Mouse (Mus musculus) heart, embryonic 13.5 days (tissue): ENCODE results near the gene Bcl7c. TPM values are rescaled to one million over a fixed set of nuclear protein-coding genes. Genes with fewer than 3 reads are reported as not detected.

ENCODE experiments used
- ATAC-seq: fragments of 200-750 bp; cut with Nextera tagmentation; 2 replicates; pipeline ENCODE4 v1.8.0; 2017; ENCODE audit warnings: moderate TSS enrichment; ENCODE audit not compliant: insufficient number of reproducible peaks, low FRiP score, low TSS enrichment; ENCODE audit errors: extremely low read depth
- H3K27ac ChIP-seq: fragments of 300-500 bp; sonication (generic); replicated peaks from 2 replicates; pipeline ENCODE4 v1.5.1; 2015; ENCODE audit warnings: moderate library complexity, mild to moderate bottlenecking, inconsistent platforms
- H3K27me3 ChIP-seq: fragments of 300-500 bp; sonication (generic); replicated peaks from 2 replicates; pipeline ENCODE4 v1.6.1; 2015; ENCODE audit warnings: mild to moderate bottlenecking, inconsistent platforms
- H3K36me3 ChIP-seq: fragments of 300-500 bp; sonication (generic); 2 replicates; pipeline ENCODE4 v1.6.1; 2015; ENCODE audit warnings: mild to moderate bottlenecking, inconsistent platforms
- H3K4me1 ChIP-seq: fragments of 300-500 bp; sonication (generic); 2 replicates; pipeline ENCODE4 v1.6.1; 2015; ENCODE audit warnings: inconsistent platforms
- H3K4me2 ChIP-seq: fragments of 300-500 bp; sonication (generic); 2 replicates; pipeline ENCODE4 v1.6.1; 2015; ENCODE audit warnings: inconsistent platforms, mild to moderate bottlenecking, moderate library complexity
- H3K4me3 ChIP-seq: fragments of 300-500 bp; sonication (generic); 2 replicates; pipeline ENCODE4 v1.5.1; 2015; ENCODE audit warnings: moderate library complexity, mild to moderate bottlenecking, inconsistent platforms
- H3K9ac ChIP-seq: fragments of 300-500 bp; sonication (generic); 2 replicates; pipeline ENCODE4 v1.6.1; 2015; ENCODE audit warnings: inconsistent platforms, mild to moderate bottlenecking, moderate library complexity
- H3K9me3 ChIP-seq: fragments of 300-500 bp; sonication (generic); 2 replicates; pipeline ENCODE4 v1.6.1; 2016; ENCODE audit warnings: inconsistent platforms
- WGBS: fragments of 180-500 bp; shearing (Covaris S2); methylation state at CpG from one replicate; pipeline ENCODE4 v1.1.7; 2015; ENCODE audit warnings: mixed read lengths; 5-methylcytosine and 5-hydroxymethylcytosine counted together
- microRNA counts: library from miRNA; unstranded; fragments of <30 nt; microRNA quantifications from one replicate; lab custom pipeline; 2016
- microRNA-seq: library from miRNA; unstranded; fragments of <30 nt; microRNA quantifications from one replicate; pipeline ENCODE4, GENCODE M21; 2016
- polyA plus RNA-seq: library from polyadenylated mRNA; unstranded; fragments of >200 nt; fragmentation: Nextera tagmentation; extraction: Ambion mirVana; gene quantifications from 2 replicates; pipeline ENCODE4 v1.2.1, GENCODE M21; 2015

Bcl7c gene
- polyA plus RNA-seq, 1 experiment from 2014 or later: 30.7 TPM

GRCm38 (mm10) chr7:127614511-127614890 is 94.2 kb downstream of the Bcl7c start:
- ATAC-seq: peak; percentile 44
- peaks cover 23% of the 10 kb centered on the region for H3K4me1 ChIP-seq
- peak overlapping the region; percentile 99 for H3K9ac ChIP-seq
- peak overlapping the region; percentile 77 for H3K4me2 ChIP-seq
- peaks cover 42% of the 10 kb centered on the region for H3K36me3 ChIP-seq
- no peaks in the 10 kb centered on the region for H3K27me3 ChIP-seq
- peak overlapping the region; percentile 89 for H3K4me3 ChIP-seq
- under 1% methylated on average over 36 of the region's 44 CpGs for WGBS
- H3K27ac ChIP-seq: peak overlapping the region; percentile 89
- H3K9me3 ChIP-seq: peaks cover 27% of the 10 kb centered on the region

- H3K27me3 ChIP-seq: no peaks in the 10 kb centered on the region
- no peak for ATAC-seq
- peaks cover 23% of the 10 kb centered on the region for H3K4me1 ChIP-seq
- peak overlapping the region; percentile 89 for H3K27ac ChIP-seq
- peak overlapping the region; percentile 89 for H3K4me3 ChIP-seq
- peaks cover 27% of the 10 kb centered on the region for H3K9me3 ChIP-seq
- H3K36me3 ChIP-seq: peaks cover 47% of the 10 kb centered on the region
- 24% methylated on average over 8 of the region's 8 CpGs for WGBS
- peak overlapping the region; percentile 77 for H3K4me2 ChIP-seq
- peak overlapping the region; percentile 99 for H3K9ac ChIP-seq
These were observed 94.6 kb downstream of the Bcl7c start for GRCm38 (mm10) chr7:127614091-127614490.

- Histone ChIP-seq H3K27ac (no peak overlapping the region), H3K4me2 (peak overlapping the region; percentile 77), H3K4me1 (peaks cover 23% of the 10 kb centered on the region), H3K4me3 (peak overlapping the region; percentile 89), H3K9ac (peak overlapping the region; percentile 99), H3K9me3 (peaks cover 27% of the 10 kb centered on the region), H3K27me3 (no peaks in the 10 kb centered on the region), H3K36me3 (peaks cover 52% of the 10 kb centered on the region)
- 86% methylated on average over 8 of the region's 8 CpGs for WGBS
- no peak for ATAC-seq
These were observed 95.2 kb downstream of the Bcl7c start for GRCm38 (mm10) chr7:127613501-127613900.

- Histone ChIP-seq H3K4me2 (no peak overlapping the region), H3K4me3 (no peak overlapping the region), H3K4me1 (peaks cover 23% of the 10 kb centered on the region), H3K27ac (no peak overlapping the region), H3K9me3 (peaks cover 27% of the 10 kb centered on the region), H3K27me3 (no peaks in the 10 kb centered on the region), H3K9ac (no peak overlapping the region), H3K36me3 (peaks cover 72% of the 10 kb centered on the region)
- ATAC-seq: no peak
- 93% methylated on average over 26 of the region's 26 CpGs for WGBS
These were observed 97.2 kb downstream of the Bcl7c start for GRCm38 (mm10) chr7:127611561-127611960.

MicroRNA genes within 50 kb of the gene (microRNA counts, 519-probe panel; counts per million panel counts)
- microRNA mmu-miR-762 (lab: Ali Mortazavi, UCI): 209 counts per million, percentile 61 among the panel's probes with 10 or more counts

Small RNAs within 50 kb of the gene (microRNA-seq; reads per million reads assigned to microRNA genes)
- not detected for gene Mir762

Other genes starting within 250 kb of the Bcl7c start
- gene Prr14, start 249.3 kb downstream of the Bcl7c start, polyA plus RNA-seq: 27.3 and 27.7 TPM in 2 replicates
- gene Fbrs, start 229.7 kb downstream of the Bcl7c start, polyA plus RNA-seq: 7.3 and 7.7 TPM in 2 replicates
- gene Srcap, start 196.9 kb downstream of the Bcl7c start, polyA plus RNA-seq: 30.9 and 33.1 TPM in 2 replicates
- gene Gm42715, start 189.3 kb downstream of the Bcl7c start, polyA plus RNA-seq: 9.4 TPM in 2 replicates
- gene Tmem265, start 147.5 kb downstream of the Bcl7c start, polyA plus RNA-seq: 0.47 and 3.5 TPM in 2 replicates
- 30.2 and 34.3 TPM in 2 replicates for gene Phkg2, start 135.6 kb downstream of the Bcl7c start, polyA plus RNA-seq
- 7.8 and 8.4 TPM in 2 replicates for gene Ccdc189, start 120.3 kb downstream of the Bcl7c start, polyA plus RNA-seq
- gene Rnf40, start 120.2 kb downstream of the Bcl7c start, polyA plus RNA-seq: 25.7 and 26.9 TPM in 2 replicates
- 8.4 and 9.5 TPM in 2 replicates for gene Zfp629, start 93.1 kb downstream of the Bcl7c start, polyA plus RNA-seq
- 4.6 TPM in 2 replicates for gene Ctf1, start 3.8 kb upstream of the Bcl7c start, polyA plus RNA-seq
- 0.08 TPM in 1 of 2 replicates, not detected in the other for gene Ctf2, start 23.2 kb upstream of the Bcl7c start, polyA plus RNA-seq
- gene Fbxl19, start 35.6 kb upstream of the Bcl7c start, polyA plus RNA-seq: 1.8 and 3.0 TPM in 2 replicates
- gene Orai3, start 60.9 kb upstream of the Bcl7c start, polyA plus RNA-seq: 15.8 and 15.9 TPM in 2 replicates
- gene Setd1a, start 67.7 kb upstream of the Bcl7c start, polyA plus RNA-seq: 12.6 and 17.0 TPM in 2 replicates
- gene Gm49388, start 76.7 kb upstream of the Bcl7c start, polyA plus RNA-seq: not detected in 2 replicates
- gene Hsd3b7, start 91.7 kb upstream of the Bcl7c start, polyA plus RNA-seq: 19.5 and 21.6 TPM in 2 replicates
- gene Stx4a, start 115.4 kb upstream of the Bcl7c start, polyA plus RNA-seq: 39.2 and 48.9 TPM in 2 replicates
- gene Stx1b, start 115.6 kb upstream of the Bcl7c start, polyA plus RNA-seq: 1.1 and 1.7 TPM in 2 replicates
- gene Zfp646, start 167.3 kb upstream of the Bcl7c start, polyA plus RNA-seq: 5.6 and 6.6 TPM in 2 replicates
- gene Zfp668, start 167.9 kb upstream of the Bcl7c start, polyA plus RNA-seq: 9.7 and 10.4 TPM in 2 replicates
- gene Prss53, start 182.0 kb upstream of the Bcl7c start, polyA plus RNA-seq: 1.4 and 1.5 TPM in 2 replicates
- not detected in 2 replicates for gene Gm21974, start 186.5 kb upstream of the Bcl7c start, polyA plus RNA-seq
- 109 and 120 TPM in 2 replicates for gene Vkorc1, start 186.7 kb upstream of the Bcl7c start, polyA plus RNA-seq
- 145 and 150 TPM in 2 replicates for gene Bckdk, start 195.1 kb upstream of the Bcl7c start, polyA plus RNA-seq
- 25.1 and 27.0 TPM in 2 replicates for gene Kat8, start 203.6 kb upstream of the Bcl7c start, polyA plus RNA-seq
- gene Prss8, start 221.2 kb upstream of the Bcl7c start, polyA plus RNA-seq: 1.6 and 1.8 TPM in 2 replicates
- gene Prss36, start 237.8 kb upstream of the Bcl7c start, polyA plus RNA-seq: 8.4 and 8.6 TPM in 2 replicates